Mouse (Mus musculus) spleen, postnatal 10 days (tissue): ENCODE measurements around the gene Rsph10b.

Experiments used
- DNase-seq, 2 experiments: peaks; one replicate each; pipeline ENCODE4 v3.0.0; 2021 to 2022; ENCODE audit warnings: low spot score in 2 of 2

Rsph10b gene

DNA sequence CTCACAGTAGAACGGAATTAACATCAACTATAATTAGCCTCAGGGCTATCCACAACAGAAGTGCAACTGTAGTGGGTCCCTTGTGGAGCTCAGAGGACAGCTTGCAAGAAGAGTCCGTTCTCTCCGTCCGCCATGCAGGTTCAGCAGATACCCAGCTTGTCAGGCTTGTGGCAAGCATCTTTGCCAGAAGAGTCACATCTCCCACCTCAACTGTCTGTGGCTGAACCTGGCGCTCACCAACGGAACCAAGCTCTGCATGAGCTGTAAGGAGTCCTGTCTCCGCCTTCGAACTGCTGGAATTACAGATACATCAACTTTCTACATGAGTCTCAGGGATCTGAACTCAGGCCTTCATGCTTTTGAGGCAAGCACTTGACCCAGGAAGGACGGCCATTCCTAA lies 3.3 kb downstream of the Rsph10b start:
- no peak for DNase-seq

DNA sequence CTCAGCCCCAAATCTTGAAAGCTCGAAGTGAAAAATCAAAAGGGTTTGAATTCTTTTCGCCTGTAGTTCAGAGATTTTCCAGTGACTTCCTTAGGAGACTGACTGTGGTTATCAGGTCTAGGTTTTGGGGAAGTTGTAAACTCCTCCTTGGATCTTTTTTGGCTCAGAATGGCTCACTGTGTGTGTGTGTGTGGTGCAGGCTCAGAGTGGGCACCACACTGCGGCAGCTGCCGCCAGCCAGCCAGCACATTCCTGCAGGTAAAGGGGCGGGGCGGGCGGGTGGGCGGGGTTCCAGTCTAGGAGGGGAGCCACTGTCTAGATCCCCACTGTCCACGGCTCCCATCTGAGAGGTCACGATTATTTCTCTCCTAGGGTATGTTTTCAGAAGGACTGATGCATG lies 8.8 kb downstream of the Rsph10b start:
- no peak for DNase-seq

DNA sequence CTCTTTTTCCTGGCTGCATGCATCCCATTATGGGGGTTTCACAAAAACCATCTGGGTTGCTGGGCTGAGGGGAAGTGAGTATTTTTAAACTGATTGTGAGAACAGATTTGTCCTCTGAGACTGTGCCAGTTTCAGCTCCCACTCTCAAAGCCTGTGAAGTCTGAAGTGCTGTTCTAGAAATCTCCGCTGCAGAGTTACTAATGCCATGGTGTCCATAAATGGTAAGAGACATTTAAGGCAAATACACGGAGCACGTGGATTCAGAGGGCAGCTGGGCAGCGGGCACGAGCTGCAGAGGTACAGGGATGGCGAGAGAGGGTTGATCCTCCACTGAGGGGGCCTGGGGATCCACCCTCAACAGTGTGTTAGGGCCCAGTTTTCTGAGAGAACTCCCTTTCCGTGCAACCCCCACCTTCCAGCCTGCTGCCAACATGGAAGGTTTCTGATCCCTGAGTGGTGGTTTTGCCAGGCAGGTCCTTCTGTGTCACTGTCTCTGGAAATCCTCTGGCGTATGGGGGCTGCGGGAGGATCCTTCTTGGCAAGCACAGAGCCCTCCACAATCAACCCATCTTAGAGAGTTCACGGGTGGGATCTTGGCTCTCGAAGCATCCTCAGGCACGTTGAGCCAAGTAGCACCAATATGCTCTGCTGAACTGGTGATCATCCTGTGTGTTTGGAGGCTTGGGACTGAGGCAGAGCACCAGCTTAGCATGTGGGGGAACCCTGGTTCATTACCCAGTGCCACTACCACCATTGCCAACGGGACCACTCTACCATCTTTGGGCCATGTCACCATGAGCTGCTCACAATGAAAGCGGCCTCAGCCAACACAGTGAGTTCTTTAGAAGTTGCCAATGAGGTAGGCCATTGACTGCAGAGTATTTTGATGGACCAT lies 10.6 kb downstream of the Rsph10b start:
- DNase-seq, result peak in 1 of 2 experiments; percentile 9

DNA sequence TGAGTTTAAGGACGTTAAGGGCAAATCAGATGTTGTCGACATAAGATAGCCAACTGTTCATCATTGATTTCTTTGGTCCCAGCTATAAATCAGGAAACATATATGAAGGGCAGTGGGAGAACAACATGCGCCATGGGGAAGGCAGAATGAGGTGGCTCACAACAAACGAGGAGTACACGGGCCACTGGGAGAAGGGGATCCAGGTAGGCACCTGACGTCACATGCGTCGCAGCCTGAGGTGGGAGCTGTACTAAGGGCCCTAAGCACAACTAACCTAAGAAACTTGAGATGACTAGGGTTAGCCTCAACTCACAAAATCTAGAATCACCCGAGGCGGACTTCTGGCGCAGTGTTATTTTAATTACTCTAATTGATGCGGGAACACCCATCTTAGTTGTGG lies 15.5 kb downstream of the Rsph10b start:
- DNase-seq, result no peak

DNA sequence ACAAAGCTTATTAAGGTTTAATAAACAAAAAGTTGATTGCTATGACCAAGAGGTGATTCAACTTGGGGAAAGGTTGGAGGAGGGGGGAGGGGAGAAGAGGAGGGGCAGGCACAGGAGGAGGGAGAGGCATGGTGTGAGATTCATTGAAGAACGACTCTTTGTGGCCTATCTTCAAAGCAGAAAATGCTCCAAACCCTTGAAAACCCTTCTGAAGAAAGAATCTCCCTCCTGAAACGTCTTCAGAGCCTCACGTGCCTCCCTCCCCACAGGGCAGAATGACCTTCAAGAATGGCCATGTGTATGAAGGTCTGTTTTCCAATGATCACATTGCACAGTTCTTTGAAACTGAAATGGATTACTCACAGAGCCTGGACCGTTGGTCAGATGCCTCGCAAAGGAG lies 17.2 kb downstream of the Rsph10b start:
- DNase-seq, result no peak

DNA sequence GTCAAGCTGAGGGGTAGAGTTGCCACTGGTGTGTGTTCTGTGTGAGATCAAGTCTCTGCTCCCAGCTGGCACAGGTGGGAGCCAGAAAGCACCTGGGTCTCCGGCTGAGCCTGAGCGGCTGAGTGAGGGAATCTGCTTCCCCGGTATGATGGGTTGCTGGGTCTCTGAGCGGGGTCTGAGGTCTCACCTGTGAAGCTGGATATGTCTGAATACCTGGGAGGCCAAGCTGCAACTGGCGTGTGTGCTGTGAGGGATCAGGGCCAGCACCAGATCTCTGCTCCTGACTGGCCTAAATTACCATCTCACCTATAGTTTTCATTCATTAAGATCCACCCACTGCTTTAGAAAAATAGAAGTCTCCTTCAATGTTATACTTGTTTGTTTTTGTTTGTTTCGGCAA lies 24.3 kb downstream of the Rsph10b start:
- DNase-seq, result no peak

DNA sequence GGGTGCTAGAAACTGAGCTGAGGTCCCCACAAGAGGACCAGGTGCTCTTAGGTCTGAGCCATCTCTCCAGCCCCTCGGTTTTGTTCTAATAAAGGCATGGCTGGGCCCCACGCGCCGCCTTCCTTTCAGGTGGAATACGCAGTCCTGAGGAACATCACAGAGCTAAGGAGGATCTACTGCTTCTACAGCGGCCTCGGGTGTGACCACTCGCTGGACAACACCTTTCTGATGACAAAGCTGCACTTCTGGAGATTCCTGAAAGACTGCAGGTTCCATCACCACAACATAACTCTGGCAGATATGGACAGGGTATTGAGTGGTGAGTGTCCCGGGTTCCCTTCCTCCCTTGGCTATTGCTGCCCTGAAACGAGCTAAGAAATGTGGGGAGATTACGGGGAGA lies 26.7 kb downstream of the Rsph10b start:
- DNase-seq, result no peak

DNA sequence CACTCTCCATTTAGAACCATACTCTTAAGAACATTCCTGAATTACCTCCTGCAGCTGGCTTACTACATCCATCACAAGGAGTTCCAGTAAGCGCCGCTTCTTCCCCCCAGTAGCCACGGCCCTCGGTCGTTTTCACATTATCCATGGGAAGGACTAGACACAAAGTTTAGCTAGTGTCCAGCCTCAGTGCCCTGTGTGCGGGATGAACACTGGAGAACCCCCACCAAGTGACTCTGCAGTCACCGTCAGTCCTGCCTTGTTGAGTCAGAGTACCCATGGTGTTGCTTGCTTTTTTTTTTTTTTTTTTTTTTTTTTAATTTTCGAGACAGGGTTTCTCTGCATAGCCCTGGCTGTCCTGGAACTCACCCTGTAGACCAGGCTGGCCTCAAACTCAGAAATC lies 28.3 kb downstream of the Rsph10b start:
- DNase-seq, result no peak

DNA sequence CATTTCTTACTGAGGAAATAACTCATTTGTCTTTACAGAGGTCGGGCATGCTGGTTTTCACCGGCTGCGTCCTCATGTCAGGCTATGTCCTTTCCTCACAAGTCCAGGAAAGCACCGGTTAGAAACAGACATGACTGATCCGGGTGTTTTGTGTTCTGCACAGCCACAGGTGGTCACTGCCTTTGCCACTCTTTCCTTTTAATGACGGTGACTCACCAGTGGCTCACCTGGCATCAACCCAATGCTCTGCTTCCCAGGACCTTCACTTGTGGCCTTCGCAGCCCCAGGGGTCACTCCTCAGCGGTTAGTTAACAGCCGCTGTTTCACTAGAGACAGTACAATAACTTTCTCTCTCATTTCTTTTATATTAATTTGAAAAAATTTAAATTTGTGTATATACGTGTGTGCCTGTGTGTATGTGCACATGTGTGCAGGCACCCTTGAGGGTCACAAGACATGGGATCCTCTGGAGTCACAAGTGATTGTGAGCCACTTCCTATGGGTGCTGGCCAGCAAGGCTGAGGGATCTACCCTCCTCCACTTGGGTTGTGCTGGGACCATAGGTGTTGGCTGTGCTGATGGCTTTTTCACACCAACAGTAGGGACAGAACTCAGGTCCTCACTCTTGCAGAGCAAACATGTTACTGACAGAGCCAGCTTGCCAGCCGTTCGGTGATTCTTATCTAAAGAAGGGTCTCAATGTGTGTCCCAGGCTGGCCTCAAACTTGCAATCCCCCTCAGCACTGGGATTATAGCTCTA lies 32.9 kb downstream of the Rsph10b start:
- no peak for DNase-seq

DNA sequence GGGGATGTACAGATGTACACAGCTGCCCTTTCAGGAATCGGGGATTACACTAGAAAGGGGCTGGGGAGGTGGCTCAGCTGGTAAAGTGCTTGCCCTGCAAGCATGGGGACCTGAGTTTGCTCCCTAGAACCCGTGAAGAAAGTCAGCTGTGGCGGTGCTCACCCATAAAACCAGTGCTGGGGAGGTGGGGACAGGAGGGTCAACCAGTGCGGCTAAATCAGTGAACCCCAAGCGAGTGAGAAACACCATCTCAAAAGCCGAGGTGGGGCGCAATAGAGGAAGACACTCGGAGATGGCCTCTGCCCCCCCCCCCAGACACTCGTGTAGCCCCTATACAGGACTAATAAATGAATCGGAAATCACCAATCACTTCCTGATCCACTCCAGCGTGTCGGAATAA lies 33.8 kb downstream of the Rsph10b start:
- DNase-seq, result no peak

DNA sequence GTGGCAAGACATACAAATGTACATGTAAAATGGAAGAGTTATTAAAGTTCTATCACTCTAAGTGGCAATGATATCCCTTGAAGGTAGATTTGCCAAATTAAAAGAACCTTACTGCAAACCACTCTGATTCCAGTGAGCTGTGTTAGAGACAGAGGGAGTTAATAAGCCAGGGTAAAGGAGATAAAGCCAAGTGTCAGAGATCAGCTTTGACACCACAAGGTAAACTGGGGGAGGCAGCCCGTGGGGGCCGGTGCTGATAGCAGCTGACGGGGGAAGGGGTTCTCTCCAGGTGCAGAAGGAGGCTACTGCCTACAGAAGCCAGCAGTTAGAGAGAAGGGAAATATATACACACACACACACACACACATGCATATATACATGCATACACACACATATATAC lies 39.8 kb downstream of the Rsph10b start:
- no peak for DNase-seq

DNA sequence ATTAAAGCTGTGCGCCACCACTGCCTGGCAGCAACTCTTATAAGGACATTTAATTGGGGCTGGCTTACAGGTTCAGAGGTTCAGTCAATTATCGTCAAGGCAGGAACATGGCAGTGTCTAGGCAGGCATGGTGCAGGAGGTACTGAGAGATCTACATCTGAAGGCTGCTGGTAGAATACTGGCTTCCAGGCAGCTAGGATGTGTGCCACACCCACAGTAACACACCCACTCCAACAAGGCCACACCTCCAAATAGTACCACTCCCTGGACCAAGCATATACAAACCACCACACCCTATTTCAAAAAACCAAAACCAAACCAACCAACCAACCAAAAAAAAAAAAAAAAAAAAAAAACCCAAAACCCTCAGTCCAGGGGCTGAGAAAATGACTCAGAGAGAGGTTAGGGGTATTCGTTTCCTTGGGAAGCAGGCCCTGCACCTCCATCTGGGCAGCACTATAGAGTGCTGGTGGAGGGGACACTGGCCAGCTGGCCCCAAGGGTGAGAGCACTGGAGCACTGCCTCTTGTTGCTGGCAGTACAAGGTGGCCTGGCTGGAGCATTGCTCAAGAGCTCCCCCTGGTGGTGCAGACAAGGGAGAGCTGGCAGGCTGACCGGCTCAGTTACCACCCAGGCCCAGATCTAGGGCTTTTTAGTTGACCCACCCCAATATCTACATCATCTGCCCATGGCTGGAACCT lies 42.2 kb downstream of the Rsph10b start:
- DNase-seq, result peak; percentile 72 to 83

DNA sequence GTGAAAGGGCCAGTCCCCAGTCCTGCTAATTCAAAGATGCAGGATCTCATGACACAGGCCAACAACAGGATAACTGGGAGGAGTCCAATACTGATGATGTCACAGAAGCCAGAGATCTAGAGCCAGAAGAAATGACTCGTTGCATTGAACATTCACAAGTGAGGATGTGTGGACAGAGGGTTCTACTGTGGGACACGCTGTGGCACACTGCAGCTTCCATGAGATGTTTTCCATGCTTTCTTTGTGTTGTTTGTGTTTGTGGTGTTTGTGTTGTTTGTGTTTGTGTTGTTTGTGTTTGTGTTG lies 42.7 kb downstream of the Rsph10b start:
- DNase-seq, result no peak

DNA sequence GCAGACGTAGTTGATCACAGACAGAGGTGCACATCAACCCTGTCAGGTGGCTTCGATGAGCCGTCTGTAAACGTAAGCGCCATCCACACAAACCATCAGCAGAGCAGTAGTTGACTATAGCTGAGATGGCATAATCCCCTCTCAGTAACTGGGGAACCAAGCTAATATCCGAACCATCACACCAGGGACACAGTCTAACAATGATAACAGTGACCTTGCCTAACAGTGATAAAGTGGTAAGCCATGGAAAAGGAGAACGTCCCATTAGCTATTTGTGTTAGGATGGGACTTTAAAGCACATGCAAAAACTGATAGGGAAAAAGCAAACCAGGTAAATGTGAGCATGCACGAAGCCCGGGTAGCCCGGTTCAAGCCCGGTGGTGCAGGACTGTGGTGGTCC lies 43.4 kb downstream of the Rsph10b start:
- DNase-seq, result no peak

DNA sequence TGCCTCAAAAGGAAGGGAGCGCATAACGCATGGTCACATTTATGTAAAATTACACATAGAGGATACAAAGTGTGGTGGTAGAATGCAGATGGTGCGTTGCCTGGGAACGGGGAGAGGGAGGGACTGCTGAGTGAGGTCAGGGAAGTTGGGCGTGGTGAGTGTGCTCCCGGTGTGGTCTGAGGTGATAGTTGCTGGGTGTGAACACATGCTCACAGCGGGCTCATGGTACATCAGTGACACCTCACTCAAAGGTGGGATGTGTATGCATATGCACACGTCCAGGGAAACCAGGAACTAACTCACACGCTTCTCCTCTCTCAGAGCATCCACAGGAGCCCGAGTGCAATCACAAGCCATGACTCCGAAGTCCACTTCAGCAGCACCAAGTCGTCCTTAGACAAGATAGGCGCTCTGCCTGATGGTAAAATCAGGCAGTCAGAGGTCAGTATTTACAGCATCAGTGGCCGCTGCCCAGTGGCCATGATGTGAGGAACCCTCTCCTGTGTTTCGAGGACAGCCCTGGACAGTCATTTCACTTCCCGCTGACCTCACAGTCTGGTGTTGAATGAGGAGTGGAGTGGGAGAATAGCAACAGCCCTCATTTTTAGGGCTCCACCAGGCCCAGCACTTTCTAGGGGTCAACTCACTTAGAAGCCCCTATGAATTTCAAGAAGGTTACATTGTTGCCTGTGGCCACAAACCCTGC lies 44.0 kb downstream of the Rsph10b start:
- peak; percentile 50 to 80 for DNase-seq

DNA sequence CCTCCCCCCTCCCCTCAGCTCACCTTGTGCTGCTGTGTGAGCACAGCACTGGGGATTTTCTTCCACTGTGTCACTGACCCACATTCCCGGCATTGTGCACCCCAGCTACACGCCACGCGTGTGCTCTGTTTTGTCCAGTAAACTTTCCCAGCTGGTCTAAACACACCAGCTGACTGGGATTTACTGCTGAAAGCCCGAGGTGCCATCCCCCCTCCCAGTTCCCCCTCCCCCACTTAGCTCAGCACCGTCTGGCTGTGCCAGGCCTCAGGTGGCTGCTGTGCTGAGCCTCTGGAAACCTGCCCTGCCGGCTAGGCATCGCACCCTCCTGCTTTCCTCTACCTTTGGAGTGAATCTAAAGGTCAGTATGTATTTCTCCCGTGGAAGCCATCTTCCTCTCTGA lies 48.0 kb downstream of the Rsph10b start:
- DNase-seq, result no peak

DNA sequence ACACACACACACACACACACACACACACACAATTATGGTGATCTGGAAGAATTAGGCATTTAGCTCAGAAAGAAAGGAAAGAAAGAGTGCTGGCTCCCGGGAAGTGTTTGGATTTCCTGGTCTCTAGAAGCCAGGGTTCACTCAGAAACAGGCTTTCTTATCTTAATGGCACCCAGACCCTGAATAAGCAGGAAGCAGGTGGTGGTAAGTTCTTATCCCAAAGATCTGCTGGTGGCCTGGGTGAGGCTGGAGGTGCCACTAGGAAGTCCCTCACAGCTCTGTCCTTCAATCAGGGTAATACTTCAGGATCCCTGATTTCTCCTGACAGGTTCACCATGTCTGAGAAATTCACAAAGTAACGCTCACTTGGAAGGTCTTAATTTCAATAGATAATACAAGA lies 49.5 kb downstream of the Rsph10b start:
- DNase-seq, result no peak

DNA sequence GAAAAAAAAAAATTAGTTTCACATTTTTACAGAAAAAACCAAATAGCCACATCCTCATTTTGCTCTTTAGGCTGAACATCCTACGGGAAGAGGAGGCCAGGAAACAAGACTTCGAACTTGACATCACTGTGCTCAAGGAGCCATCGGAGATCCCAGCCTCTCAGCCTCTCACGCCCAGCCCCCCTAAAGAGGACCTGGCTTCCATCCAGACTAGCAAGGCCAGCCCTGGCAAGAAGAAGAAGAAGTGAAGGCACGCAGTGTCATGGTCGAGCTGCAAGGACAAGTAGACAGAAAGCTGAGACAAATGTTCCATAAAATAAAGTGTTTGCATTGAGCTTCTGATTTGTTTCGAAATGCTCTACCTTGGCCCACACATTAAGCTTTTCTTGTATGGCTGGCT lies 52.5 kb downstream of the Rsph10b start:
- no peak for DNase-seq

DNA sequence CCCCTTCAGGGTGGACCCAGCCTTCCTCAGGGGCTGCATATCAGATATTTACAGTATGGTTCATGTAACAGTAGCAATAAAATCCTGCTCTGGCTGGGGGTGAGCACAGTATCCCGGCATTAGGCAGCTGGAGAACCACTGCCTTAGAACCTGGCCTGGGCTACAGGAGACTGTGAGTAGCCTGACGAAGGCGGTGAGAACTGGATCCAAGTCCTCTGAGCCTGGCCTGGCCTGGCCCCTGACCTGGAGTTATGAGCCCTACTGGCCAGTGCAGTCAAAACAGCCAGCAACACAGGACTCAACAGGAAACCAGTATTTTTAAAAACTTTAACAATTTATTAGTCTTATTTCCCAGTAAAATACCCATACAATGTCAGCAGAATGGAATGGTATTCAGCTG lies 54.8 kb downstream of the Rsph10b start:
- no peak for DNase-seq

DNA sequence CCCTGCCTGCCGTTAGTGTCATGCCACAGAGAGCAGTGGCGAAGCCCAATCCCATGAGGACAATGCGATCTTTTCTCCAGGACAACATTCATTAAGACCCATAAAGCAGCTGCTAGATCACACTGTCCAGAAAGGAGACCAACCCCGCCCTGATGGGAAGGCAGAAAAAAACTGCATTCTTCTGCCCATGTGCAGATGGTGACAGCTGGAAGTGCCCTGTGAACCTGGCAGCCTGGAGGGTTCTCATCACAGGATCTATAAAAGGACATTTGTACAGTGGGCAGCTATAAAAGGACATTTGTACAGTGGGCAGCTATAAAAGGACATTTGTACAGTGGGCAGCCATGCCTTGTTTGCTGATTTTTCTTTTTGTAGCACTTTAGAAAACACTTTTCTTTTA lies 56.2 kb downstream of the Rsph10b start:
- DNase-seq, result no peak

DNA sequence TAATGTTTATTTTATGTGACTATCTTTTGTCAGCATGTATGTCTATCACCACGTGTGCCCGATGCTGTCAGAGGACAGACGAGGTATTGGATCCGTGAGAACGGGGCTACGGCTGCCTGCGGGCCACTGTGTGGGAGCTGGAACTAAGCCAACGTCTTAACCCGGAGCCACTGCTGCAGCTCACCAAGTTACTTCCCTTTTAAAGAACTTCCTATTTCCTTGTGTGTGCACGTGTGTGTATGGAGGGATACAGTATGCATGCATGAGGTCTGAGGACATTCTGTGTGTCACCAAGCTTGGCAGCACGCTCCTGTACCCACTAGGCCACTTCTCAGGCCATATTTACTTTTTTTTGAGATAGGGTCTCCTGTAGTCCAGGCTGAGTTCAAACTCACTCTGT lies 57.3 kb downstream of the Rsph10b start:
- DNase-seq, result no peak

DNA sequence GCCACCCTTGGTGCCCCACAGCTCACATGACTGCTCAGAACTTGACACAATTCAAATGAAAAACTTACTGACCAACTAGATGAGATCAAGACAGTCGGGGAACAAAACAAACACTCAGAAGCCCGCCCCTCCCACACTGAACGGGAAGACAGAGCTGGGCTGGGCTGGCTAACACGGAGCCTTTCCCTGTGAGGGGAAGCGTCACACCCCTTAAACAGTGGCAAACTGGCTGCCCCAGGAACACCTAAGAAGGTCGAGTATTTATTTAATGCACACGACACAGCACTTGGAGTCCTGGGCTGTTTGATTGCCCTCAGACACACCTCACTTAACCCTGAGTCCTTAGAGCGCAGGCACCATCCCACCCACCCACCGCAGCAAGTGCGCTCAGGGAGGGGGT lies 59.8 kb downstream of the Rsph10b start:
- DNase-seq, result no peak
